Mouse (Mus musculus) right cerebral cortex, adult 2 months (tissue): ENCODE data around the gene Gcnt7.

ENCODE experiments used
- DNase-seq, 2 experiments: peaks; one replicate each; pipeline ENCODE4 v3.0.0; 2021 to 2022; ENCODE audit warnings: low spot score in 2 of 2

Gene Gcnt7

DNA sequence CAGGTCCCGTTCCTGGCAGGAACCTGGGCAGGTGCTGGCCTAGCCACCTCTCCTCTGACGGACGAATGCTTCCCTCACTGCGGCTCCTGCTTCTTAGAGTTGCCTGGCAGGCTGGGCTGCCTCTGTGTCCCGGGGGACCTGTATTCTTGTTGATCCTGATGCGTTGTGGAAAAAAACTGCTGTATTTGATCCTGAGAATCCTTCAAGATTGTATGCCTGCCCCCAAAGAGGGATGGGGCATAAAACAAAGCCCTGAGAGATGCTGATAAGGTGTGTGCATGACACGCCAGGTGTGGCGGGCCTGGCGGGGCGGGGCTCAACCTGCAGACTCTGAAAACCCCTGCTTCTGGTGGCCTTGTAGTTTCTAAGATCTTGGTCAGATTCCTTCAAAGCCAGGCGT lies at the start of gene Gcnt7:
Gene Gcnt7, minus strand, starts transcription at position 101 of the 400 bp plus-strand sequence.
- DNase-seq: no peak

DNA sequence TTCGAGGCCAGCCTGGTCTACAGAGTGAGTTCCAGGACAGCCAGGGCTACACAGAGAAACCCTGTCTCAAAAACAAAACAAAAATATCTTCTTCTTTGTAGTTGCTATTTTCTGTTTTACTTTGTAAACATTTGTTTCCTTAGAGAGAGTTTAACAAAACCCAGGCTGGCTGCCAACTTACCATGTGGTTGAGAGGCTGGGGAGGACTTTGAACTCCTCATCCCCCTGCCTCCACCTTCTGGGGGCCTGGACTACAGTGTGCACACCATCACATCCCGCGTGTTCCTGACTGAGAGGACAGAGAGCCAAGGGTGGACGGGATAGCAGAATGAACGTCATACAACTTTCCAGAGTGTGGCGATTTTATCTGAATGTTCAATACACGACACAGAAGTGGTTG lies 47.7 kb upstream of the Gcnt7 start:
- no peak for DNase-seq

DNA sequence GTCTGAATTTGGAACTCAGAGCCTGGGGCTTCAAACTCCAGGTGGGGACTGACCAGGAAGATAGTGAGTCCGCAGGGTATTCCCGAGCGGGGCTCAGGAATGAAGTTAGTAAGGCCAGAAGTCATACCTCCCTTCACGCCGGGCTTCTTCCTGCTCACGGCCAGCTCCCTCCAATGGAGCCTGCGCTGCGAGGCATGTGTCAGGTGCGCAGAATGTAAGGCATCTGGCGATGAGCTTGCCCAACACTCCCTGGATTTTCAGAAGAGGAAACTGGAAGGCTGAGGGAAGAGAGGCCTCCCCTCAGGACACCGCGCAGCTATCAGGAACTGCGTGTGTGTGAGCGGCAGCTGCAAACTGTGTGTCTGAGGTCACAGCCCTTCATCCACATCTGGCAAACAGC lies 43.8 kb upstream of the Gcnt7 start:
- no peak for DNase-seq

DNA sequence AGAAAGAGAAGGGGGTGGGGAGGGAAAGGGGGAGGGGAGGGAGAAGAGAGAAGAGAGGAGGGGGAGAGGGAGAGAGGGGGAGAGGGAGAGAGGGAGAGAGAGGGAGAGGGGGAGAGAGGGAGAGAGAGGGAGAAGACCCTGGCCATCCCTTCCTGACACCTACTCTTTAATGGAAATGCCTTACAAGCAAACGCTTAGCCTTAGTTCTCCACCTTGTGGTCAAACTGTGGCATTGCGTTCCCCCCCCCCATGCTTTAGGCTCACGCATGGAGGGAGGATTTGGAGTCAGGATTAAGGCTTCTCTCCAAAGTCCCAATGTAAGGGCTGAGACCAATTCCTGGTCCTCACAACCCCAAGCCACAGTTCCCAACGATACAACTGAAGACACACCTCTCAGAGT lies 42.9 kb upstream of the Gcnt7 start:
- peak in 1 of 2 experiments; percentile 22 for DNase-seq

DNA sequence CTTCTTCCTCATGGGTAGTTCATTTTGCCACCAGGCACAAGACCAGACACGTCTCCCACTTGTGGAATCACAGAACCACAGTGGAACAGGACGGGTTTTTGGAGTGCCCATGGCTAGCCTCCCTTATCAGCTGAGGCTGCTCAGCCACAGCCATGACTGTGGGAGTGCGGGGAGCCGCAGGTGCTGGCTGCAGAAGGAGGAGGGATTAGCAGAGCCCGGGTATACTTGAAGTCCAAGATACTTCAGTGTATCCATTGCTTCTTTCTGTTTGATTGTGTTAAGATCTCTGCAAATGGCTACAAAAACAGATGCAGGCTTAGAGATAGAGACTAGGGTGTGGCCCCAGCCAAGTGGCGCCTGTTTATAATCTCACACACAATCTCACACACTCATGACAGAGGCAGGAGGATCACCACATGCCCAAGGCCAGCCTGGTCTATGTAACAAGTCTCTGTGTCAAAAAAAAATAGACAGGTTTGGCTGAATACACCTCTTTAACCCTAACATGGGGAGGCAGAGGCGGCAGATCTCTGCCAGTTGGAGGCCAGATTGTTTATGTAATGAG lies 42.4 kb upstream of the Gcnt7 start:
- DNase-seq: no peak

DNA sequence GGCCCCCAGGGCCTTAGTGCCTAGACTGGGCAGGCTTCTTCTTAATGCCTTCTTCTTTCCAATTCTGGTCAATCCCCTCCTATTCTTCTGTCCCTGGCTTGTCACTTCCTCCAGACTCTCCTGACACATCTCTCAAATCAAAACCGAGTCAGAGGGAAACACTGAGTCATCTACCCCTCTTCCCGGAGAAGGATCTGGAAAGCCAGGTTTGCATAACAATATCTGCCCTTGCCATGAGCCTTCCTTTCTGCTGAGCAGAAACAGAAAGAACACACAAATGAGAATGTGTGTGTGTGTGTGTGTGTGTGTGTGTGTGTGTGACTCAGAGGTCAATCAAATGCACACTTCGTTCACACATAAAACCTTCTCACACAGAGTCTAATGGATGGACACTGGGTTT lies 40.4 kb upstream of the Gcnt7 start:
- DNase-seq: peak in 1 of 2 experiments; percentile 11

DNA sequence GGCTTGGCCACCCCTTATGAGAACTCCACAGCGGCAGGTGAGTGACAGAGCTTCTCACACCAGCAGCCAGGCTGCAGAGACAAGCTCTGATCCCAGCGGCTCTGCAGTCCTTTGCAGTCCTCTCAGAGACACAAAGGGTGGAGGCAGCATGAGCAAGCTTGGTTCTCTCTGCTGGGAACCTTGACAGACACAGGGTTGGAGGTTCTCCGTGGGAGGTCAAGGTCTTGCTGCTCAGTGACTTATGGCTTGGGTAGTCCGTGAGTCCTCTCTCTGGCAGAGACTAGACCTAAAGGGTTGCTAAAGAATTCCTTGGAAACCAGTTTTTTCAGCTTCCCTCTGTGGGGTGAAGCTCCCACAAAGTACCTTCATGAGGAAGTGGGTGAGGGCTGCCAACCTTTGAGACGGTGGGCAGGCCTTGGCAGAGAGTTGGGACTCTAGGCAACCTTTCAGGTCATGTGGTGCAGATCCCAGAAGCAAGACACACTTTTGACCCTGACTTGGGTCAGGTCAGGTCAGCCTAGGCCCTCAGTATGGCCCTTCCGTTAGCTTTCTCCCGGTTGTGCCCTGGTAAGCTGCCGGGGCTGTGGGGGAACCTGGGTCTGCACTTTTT lies 38.4 kb upstream of the Gcnt7 start:
- DNase-seq: no peak

DNA sequence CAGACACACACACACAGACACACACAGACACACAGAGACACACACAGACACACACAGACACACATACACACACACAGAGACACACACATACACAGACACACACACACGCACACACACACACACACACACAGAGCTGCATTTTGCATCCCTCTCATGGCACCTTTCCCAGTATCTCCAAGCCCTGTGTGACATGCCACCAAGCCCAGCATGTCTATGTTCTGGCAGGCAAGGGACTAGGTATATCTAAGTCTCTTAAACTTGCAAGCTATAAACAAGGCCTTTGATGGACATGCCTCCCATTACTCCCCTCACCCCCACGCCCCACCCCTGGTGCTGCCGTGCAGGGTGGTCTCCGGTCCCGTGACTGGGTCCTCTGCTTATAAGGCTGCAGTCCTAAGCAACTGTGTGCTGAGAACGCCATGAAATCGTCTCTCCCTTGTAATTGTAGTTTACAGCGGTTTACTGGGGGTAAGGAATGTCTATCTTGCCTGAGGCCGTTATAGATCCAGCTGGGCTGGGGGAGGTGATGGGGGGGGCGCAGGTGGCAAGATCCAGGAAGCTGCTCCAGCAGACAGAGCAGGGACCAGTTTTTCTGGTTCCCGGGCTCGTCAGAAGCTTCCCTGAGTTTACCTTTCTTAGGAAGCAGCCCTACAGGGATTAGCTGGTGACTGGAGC lies 26.4 kb upstream of the Gcnt7 start:
- DNase-seq: no peak

DNA sequence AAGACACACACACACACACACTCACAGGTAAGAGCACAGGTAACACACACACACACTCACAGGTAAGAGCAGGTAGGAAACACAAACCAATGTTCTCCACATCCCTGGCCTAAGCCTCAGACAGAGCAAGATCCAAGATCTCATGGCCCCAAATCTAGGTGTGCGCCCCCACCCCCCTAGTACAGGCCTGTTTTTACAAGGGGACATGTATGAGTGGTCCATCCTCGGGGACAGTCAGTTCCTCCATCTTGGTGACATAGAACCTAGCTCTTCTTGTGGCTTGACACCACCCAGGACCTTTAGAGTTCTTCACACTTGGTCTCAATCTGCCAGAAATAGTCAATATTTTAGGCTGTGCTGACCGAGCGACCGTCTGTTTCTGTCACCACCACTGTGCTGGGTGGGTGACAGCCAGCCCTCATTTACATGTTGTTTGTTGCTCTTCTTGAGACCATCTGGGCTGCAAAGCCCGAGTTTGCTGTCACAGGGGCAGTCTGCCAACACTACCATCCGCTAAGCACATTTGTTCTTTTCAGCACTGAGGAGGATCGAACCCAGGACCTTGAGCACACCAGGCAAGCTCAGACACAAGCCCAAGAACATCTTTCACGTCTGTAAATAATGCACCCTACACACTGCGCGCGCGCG lies 25.5 kb upstream of the Gcnt7 start:
- no peak for DNase-seq

DNA sequence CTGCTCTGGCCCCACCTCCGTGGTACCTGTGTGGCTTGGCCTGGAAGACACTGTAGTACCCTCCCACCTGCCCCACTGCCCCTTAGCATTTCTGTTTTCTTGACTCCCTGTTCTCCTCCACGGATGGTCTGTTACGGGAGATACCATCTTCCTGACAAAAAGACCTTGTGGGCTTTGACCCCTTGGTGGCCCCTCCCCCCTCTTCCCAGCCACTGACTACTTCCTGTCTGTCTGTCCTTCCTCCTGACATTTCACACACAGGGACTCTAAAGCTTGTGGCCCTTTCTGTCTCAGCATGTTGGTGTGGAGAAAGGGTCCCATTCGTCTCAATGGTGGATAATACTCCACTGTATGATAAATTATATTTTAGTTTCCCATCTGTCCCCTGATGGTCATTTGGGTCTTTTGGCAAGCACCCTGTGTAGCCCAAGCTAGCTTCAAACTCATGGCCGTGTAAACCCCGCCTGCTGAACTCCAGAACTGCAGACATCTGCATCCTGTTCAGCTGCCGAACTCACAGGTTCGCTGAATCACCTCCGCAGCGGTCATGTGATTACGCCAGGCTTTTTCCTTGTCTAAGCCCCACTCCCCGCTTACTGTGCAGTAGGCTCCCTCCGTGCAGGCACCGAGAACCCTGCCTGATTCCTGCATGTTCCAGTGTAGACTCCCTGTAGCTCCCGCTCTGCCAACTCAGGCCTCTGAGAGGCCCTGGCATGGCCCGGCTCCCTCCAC lies 23.4 kb upstream of the Gcnt7 start:
- no peak for DNase-seq

DNA sequence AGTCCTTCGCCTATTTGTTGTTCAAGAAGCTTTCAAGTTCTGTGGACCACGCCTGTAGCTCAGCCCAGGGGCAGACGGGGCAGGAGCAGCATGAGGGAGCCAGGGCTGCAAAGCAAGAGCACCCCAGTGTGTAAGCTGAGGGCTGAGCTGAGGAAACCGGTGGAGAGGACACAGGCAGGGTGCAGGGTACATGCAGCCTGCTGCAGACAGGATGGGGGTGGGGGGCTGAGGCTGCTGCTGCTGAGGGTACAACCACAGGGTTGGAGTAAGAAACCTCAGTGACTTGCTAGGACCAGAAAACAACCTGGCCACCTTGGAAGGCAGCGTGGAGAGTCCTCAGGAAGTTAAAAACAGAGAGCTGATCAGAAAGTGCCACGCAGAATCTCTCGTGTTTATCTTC lies 21.9 kb upstream of the Gcnt7 start:
- no peak for DNase-seq

DNA sequence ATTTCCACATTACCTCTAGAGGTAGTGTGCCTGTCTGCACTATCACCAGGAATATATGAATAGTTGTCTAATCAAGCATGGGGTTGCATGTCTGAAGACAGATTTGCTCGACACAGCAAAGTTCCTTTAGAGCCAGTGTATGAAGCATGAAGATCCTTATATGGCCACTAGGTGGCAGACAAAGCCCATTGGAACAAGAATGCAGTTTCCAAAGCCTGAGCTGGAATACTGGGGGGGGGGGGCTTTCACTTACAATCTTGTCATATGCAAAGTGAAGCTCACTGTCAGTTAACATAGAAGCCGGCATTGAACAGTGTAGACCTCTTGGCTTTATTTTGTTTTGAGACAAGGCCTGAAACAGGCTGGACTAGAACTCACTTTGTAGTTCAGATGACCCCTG lies 19.5 kb upstream of the Gcnt7 start:
- DNase-seq: peak; percentile 65 to 66

DNA sequence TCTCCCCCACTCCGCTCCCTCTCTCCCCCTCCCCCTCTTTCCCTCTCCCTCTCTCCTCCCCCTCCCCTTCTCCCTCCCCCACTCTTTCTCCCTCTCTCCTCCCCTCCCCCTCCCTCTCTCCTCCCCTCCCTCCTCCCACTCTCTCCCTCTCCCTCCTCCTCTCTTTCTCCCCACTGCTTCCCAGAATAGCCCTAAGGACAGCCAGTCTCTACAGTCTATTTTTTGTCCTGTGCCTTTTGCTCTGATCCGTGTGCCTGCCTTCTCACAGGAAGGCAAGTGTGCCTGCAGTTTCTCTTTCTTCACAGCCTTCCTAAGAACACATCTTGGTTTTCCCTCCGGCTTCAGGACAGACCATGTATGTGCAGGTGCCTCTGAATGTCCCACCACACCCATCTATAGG lies 19.0 kb upstream of the Gcnt7 start:
- DNase-seq: no peak

DNA sequence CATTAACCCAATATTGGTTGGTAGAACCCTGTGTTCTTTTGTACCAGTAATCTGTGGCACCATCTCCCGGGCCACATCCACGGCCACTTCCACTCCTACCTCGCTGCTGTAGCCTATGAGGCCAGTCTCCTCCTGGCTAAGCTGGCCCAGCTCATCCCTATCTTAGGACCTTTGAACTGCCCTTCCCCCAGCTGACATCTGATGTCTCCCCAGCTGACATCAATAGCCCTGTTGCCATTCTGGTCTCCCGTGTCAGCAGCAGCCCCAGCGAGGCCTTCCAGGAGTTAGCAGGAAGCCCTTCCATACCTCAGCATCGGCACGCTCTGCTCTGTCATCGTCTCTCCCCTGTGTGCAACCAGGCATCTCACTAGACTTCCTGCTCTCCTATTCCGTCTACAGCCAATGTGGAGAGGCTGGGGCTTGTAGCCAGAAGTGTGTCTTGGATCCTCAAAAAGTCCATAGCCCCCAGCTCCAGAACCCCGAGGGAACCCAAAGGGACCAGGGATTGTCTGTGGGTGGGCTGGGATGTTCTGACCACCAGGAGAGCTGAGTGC lies 18.4 kb upstream of the Gcnt7 start:
- DNase-seq: no peak

DNA sequence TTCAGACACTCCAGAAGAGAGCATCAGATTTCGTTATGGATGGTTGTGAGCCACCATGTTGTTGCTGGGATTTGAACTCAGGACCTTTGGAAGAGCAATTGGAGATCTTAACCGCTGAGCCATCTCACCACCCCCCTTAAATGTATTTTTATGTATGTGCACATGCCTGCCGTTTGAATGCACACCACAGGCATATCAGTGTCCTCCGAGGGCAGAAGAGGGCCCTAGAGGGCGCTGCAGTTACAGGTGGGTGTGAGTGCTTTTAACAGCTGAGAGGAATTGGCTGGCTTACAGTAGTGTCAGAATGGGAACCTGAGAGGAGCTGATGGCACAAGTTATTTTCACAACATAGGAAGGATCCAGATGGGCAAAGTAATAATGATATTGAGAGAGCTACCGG lies 16.6 kb upstream of the Gcnt7 start:
- no peak for DNase-seq

DNA sequence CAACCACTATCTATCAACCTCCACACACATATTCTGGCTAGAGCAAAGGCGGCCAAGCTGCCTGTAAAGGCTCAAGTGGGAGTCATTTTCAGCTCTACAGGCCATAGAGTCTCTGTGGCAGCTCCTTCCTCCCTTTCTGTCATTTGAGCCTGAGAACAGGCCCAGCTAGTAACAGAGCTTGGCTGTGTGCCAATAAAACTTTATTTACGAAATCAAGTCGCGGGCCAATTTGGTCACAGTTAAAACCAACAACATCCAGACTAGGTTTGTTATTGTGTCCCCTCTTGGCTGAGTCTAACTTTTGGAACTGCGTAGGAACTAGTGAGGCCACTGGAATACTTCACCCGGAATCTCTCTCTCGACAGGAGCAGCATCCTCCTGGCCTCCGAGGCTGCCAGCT lies 15.2 kb upstream of the Gcnt7 start:
- no peak for DNase-seq

DNA sequence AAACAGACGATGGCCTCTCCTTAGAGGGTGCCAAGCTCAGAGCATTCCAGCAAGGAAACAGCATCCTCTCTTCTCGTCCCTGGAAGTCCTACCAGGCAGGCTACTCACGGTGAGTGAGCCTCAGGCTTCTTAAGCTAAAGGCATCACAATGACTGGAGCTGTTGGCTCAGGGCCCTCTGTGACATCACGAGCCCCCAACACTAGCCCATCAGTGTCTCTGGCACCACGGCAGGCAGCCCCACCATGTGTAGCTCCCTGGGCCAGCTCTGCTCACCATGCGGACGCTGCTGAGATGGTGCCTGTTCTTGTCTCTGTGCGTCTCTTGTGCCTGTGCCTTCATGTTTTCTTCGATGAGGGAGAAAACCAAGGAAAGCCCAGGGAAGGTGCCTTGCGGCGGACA lies 13.9 kb upstream of the Gcnt7 start, which contains the start of gene Fam209:
Gene Fam209, plus strand, starts transcription at position 203 of the 400 bp plus-strand sequence.
- DNase-seq: no peak

DNA sequence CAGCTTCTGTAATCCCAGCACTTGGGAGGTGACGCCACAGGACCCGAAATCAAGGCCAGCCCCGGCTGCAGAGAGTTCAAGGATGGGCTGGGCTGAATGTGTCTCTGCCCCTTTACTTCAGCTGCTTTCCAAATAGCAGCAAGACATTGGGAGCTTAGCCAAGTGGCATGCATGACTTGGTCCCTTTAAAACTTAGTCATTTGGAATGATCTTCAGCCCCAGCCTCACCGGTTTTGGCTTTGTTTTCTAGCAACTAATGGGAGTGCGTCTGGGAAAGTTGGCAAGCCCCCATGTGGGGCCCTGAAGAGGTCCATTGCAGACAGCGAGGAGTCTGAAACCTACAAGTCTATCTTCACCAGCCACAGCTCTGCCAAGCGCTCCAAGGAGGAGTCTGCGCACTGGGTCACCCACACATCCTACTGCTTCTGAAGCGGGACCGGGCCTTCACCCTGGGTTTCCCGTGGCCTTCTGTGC lies 10.0 kb upstream of the Gcnt7 start:
- DNase-seq: no peak

DNA sequence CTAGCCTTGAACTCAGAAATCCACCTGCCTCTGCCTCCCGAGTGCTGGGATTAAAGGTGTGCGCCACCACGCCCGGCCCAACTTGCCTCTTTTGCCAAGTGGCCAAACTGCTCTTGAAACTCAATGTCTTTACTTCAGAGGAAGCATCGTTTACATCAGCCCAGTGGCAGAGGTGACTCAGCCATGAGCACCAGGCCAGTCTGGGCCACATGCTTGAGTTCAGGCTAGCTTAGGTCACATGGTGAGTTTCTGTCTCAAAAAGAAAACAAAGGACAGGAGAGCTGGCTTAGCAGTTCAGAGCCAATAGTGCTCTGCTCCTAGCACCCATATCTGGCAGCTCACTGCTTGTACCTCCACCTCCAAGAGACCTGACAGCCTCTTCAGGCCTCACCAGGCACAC lies 8.8 kb upstream of the Gcnt7 start:
- DNase-seq: no peak

DNA sequence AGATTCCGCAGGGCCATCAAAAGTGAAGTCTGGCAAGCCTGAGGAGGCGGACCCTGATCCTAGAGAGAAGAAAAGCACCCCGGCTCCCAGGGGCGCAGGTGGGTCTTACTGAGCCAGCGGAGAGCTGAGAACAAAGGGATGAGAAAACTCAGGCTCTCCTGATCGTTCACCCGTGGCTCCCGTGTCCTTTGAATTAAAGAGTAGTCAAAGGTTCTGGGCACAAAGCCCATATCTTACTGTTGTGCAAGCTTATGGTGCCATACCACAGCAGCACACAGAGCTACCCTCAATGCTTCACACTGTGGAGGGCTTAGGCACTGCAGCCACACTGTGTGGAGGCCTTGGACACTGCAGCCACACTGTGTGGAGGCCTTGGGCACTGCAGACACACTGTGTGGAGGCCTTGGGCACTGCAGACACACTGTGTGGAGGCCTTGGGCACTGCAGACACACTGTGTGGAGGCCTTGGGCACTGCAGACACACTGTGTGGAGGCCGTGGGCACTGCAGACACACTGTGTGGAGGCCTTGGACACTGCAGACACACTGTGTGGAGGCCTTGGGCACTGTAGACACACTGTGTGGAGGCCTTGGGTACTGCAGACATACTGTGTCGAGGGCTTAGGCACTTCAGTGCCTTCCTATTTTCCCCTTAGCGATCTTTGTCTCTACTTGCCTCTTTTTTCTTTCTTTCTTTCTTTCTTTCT lies 8.2 kb upstream of the Gcnt7 start:
- no peak for DNase-seq

DNA sequence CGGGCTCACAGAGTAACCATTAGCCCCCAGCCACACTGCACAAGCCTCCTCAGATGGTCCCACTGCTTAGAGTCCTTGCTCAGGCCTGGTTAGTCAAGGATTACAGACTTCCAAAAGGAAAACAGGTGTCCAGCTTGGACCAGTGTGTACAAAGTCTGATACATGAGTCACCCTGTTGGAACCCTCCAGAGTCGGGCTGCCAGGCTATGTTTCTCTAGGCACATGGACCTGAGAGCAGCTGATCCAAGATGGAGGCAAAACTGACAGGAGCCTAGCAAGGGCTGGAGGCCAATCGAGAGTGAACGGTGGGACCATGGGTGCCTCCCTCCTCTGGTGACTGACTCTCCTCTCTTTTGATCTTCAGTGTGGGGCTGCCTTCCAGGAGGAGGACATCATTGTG lies 4.4 kb upstream of the Gcnt7 start:
- DNase-seq: no peak
